Mouse (Mus musculus) neural tube, embryonic 15.5 days (tissue): ENCODE measurements at regions not wholly inside any gene's neighbourhood (a gene's known extent, or its start where the extent isn't known, plus 50 kb on each side); places are given as distances from the start of the nearest gene placed in this dataset. TPM values are rescaled to one million over a fixed set of nuclear protein-coding genes. Genes with fewer than 3 reads are reported as not detected.

Experiments used
- ATAC-seq: fragments of 200-750 bp; cut with Nextera tagmentation; 2 replicates; pipeline ENCODE4 v1.8.0; 2017; ENCODE audit warnings: mild to moderate bottlenecking, moderate TSS enrichment, moderate library complexity; ENCODE audit not compliant: low FRiP score
- H3K27ac ChIP-seq: fragments of 300-500 bp; sonication (generic); replicated peaks from 2 replicates; pipeline ENCODE4 v1.5.1; 2015; ENCODE audit warnings: mild to moderate bottlenecking, inconsistent platforms
- H3K27me3 ChIP-seq: fragments of 300-500 bp; sonication (generic); replicated peaks from 2 replicates; pipeline ENCODE4 v1.6.1; 2015; ENCODE audit warnings: inconsistent platforms
- H3K36me3 ChIP-seq: fragments of 300-500 bp; sonication (generic); 2 replicates; pipeline ENCODE4 v1.6.1; 2015; ENCODE audit warnings: inconsistent platforms
- H3K4me1 ChIP-seq: fragments of 300-500 bp; sonication (generic); 2 replicates; pipeline ENCODE4 v1.6.1; 2015; ENCODE audit warnings: inconsistent platforms
- H3K4me2 ChIP-seq: fragments of 300-500 bp; sonication (generic); 2 replicates; pipeline ENCODE4 v1.6.1; 2015; ENCODE audit warnings: inconsistent platforms, mild to moderate bottlenecking, moderate library complexity
- H3K4me3 ChIP-seq: fragments of 300-500 bp; sonication (generic); replicated peaks from 2 replicates; pipeline ENCODE4 v1.5.1; 2015; ENCODE audit warnings: mild to moderate bottlenecking, inconsistent platforms
- H3K9ac ChIP-seq: fragments of 300-500 bp; sonication (generic); replicated peaks from 2 replicates; pipeline ENCODE4 v1.6.1; 2015; ENCODE audit warnings: mild to moderate bottlenecking, inconsistent platforms
- H3K9me3 ChIP-seq: fragments of 300-500 bp; sonication (generic); replicated peaks from 2 replicates; pipeline ENCODE4 v1.6.1; 2016; ENCODE audit warnings: inconsistent platforms
- WGBS: fragments of 180-500 bp; shearing (Covaris S2); methylation state at CpG from one replicate; pipeline ENCODE4 v1.1.7; 2015; ENCODE audit warnings: mixed read lengths; 5-methylcytosine and 5-hydroxymethylcytosine counted together
- microRNA-seq: library from miRNA; unstranded; fragments of <30 nt; microRNA quantifications from one replicate; pipeline ENCODE4, GENCODE M21; 2017

- no peak for ATAC-seq
- H3K36me3 ChIP-seq: no peaks in the 10 kb centered on the region
- H3K4me3 ChIP-seq: no peak overlapping the region
- H3K9ac ChIP-seq: no peak overlapping the region
- no peaks in the 10 kb centered on the region for H3K4me1 ChIP-seq
- no peak overlapping the region for H3K27ac ChIP-seq
- H3K9me3 ChIP-seq: no peaks in the 10 kb centered on the region; the same call in 1 of the 2 replicates
- no peaks in the 10 kb centered on the region for H3K27me3 ChIP-seq
- 97% methylated on average over 1 of the region's 1 CpGs for WGBS
- no peak overlapping the region for H3K4me2 ChIP-seq
Measured at GRCm38 (mm10) chr6:19547589-19547988, 681.5 kb downstream of the Ankrd7 start.

- no peaks in the 10 kb centered on the region for H3K4me1 ChIP-seq
- no peak overlapping the region for H3K9ac ChIP-seq
- H3K4me2 ChIP-seq: no peak overlapping the region
- no peaks in the 10 kb centered on the region for H3K36me3 ChIP-seq
- H3K27ac ChIP-seq: no peak overlapping the region
- no peaks in the 10 kb centered on the region for H3K9me3 ChIP-seq
- H3K27me3 ChIP-seq: no peaks in the 10 kb centered on the region
- ATAC-seq: no peak
- H3K4me3 ChIP-seq: no peak overlapping the region
Measured at GRCm38 (mm10) chr6:19551932-19552331, 685.8 kb downstream of the Ankrd7 start.

DNA sequence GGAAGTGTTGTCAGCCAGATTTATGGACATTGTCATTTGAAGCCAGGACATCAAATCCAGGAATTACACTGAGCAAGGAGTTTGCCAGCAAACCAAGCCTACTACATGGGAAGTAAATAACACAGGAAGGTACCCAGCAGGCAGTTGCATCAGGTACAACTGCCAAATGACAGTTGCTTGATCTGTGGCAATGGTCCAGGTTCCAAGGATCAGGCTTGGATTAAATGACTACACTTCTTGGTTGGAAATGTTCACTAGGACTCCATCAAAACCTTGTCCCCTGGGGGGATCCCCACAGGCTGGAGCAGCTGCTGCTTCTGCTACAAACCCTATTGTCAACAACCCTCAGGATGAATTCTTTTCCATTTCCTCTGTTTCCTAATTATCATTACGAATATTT is 713.3 kb downstream of the Ankrd7 start:
- peak; percentile 50; the same call in 1 of the 2 replicates for ATAC-seq
- WGBS: 65% methylated on average over 1 of the region's 1 CpGs

DNA sequence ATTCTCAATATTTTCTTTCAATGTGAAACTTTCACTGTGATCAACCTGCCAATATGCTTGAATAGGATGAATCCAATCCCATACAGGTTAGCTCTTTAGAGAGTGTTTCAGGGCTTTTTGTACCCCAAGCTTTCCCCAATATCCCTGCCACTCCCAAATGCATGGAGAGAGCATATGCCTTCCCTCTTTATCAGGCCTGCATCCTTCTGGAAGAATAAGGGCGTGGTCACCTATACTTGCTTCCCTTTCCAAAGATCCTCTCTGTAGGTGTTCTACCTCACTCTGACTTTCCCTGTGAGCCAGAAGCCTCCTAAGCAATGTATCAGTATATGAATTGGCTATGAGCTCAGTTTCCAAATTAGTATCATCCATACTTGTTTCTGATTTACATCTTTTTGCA is 713.8 kb downstream of the Ankrd7 start:
- H3K9ac ChIP-seq: no peak overlapping the region
- H3K9me3 ChIP-seq: no peaks in the 10 kb centered on the region
- no peak overlapping the region for H3K27ac ChIP-seq
- H3K27me3 ChIP-seq: no peaks in the 10 kb centered on the region
- H3K36me3 ChIP-seq: no peaks in the 10 kb centered on the region
- no peak overlapping the region for H3K4me3 ChIP-seq
- 80% methylated on average over 1 of the region's 1 CpGs for WGBS
- no peaks in the 10 kb centered on the region for H3K4me1 ChIP-seq
- ATAC-seq: no peak
- H3K4me2 ChIP-seq: no peak overlapping the region

More for the DNA sequence above, 713.3 kb downstream of the Ankrd7 start:
- Histone ChIP-seq H3K27me3 (no peaks in the 10 kb centered on the region), H3K27ac (no peak overlapping the region), H3K36me3 (no peaks in the 10 kb centered on the region), H3K9me3 (no peaks in the 10 kb centered on the region), H3K4me1 (no peaks in the 10 kb centered on the region), H3K4me2 (no peak overlapping the region), H3K9ac (no peak overlapping the region), H3K4me3 (no peak overlapping the region)

Small RNA genes in the stretch of these regions (microRNA-seq; reads per million reads assigned to microRNA genes)
- gene Mir6370: not detected
